Mouse (Mus musculus): ENCODE data around the gene Pald1. TPM values are rescaled to one million over a fixed set of nuclear protein-coding genes. Genes with fewer than 3 reads are reported as not detected.

Gene Pald1
- polyA plus RNA-seq, 1 experiment, result 8.9 TPM

- H3K79me3 ChIP-seq (ENCODE audit: low read depth), result no peaks in the 10 kb centered on the region
These were observed 22.6 kb upstream of the Pald1 start for GRCm38 (mm10) chr10:61405958-61406357.

GRCm38 (mm10) chr10:61402911-61403310 lies 19.6 kb upstream of the Pald1 start:
- H3ac ChIP-seq (ENCODE audit: control insufficient read depth, insufficient read length, low read depth), result no peak overlapping the region
- no peaks in the 10 kb centered on the region for H3K79me2 ChIP-seq (ENCODE audit: control insufficient read depth, insufficient read depth)
- H3K79me3 ChIP-seq (ENCODE audit: low read depth), result no peaks in the 10 kb centered on the region
- no peak for TF ChIP-seq MYOG (IDR thresholded peaks at IDR 0.05; ENCODE audit: control insufficient read depth, extremely low read depth, insufficient read length)
- TF ChIP-seq CTCF (IDR thresholded peaks at IDR 0.05; ENCODE audit: control insufficient read depth, insufficient read depth, insufficient read length), result no peak
- TF ChIP-seq CEBPB (IDR thresholded peaks at IDR 0.05; ENCODE audit: low read depth), result no peak
- no peak for TF ChIP-seq USF1 (IDR thresholded peaks at IDR 0.05; ENCODE audit: low read depth)
- no peak for TF ChIP-seq MAX (IDR thresholded peaks at IDR 0.05)
- TF ChIP-seq MYOD1 (IDR thresholded peaks at IDR 0.05; ENCODE audit: control insufficient read depth, insufficient read length, low read depth), result no peak
- no peak for TF ChIP-seq FOSL1 (IDR thresholded peaks at IDR 0.05; ENCODE audit: insufficient read depth, low read length, poor library complexity, severe bottlenecking)
- H3K4me3 ChIP-seq (ENCODE audit: insufficient read depth, poor library complexity, severe bottlenecking), result no peak overlapping the region
- H3K27me3 ChIP-seq (ENCODE audit: control insufficient read depth, insufficient read depth, insufficient read length), result peaks cover 13% of the 10 kb centered on the region
- H3K36me3 ChIP-seq (ENCODE audit: control insufficient read depth, insufficient read depth), result no peaks in the 10 kb centered on the region

More at GRCm38 (mm10) chr10:61405958-61406357, 22.6 kb upstream of the Pald1 start:
- Histone ChIP-seq H3K4me3 (ENCODE audit: insufficient read depth, poor library complexity, severe bottlenecking) (no peak overlapping the region), H3ac (ENCODE audit: control insufficient read depth, insufficient read length, low read depth) (no peak overlapping the region), H3K79me2 (ENCODE audit: control insufficient read depth, insufficient read depth) (no peaks in the 10 kb centered on the region), H3K27me3 (ENCODE audit: control insufficient read depth, insufficient read depth, insufficient read length) (peaks cover 13% of the 10 kb centered on the region), H3K36me3 (ENCODE audit: control insufficient read depth, insufficient read depth) (no peaks in the 10 kb centered on the region)
- TF ChIP-seq USF1 (IDR thresholded peaks at IDR 0.05; ENCODE audit: low read depth) (no peak), MYOD1 (IDR thresholded peaks at IDR 0.05; ENCODE audit: control insufficient read depth, insufficient read length, low read depth) (no peak), MYOG (IDR thresholded peaks at IDR 0.05; ENCODE audit: control insufficient read depth, extremely low read depth, insufficient read length) (no peak), CEBPB (IDR thresholded peaks at IDR 0.05; ENCODE audit: low read depth) (no peak), FOSL1 (IDR thresholded peaks at IDR 0.05; ENCODE audit: insufficient read depth, low read length, poor library complexity, severe bottlenecking) (no peak), CTCF (IDR thresholded peaks at IDR 0.05; ENCODE audit: control insufficient read depth, insufficient read depth, insufficient read length) (no peak), MAX (IDR thresholded peaks at IDR 0.05) (no peak)

- Histone ChIP-seq H3K4me3 (ENCODE audit: insufficient read depth, poor library complexity, severe bottlenecking) (no peak overlapping the region), H3K36me3 (ENCODE audit: control insufficient read depth, insufficient read depth) (no peaks in the 10 kb centered on the region), H3K27me3 (ENCODE audit: control insufficient read depth, insufficient read depth, insufficient read length) (peaks cover 13% of the 10 kb centered on the region), H3K79me2 (ENCODE audit: control insufficient read depth, insufficient read depth) (no peaks in the 10 kb centered on the region), H3K79me3 (ENCODE audit: low read depth) (no peaks in the 10 kb centered on the region), H3ac (ENCODE audit: control insufficient read depth, insufficient read length, low read depth) (no peak overlapping the region)
- no peak for TF ChIP-seq CTCF (IDR thresholded peaks at IDR 0.05; ENCODE audit: control insufficient read depth, insufficient read depth, insufficient read length)
- no peak for TF ChIP-seq MAX (IDR thresholded peaks at IDR 0.05)
- no peak for TF ChIP-seq CEBPB (IDR thresholded peaks at IDR 0.05; ENCODE audit: low read depth)
- TF ChIP-seq FOSL1 (IDR thresholded peaks at IDR 0.05; ENCODE audit: insufficient read depth, low read length, poor library complexity, severe bottlenecking), result no peak
- no peak for TF ChIP-seq MYOG (IDR thresholded peaks at IDR 0.05; ENCODE audit: control insufficient read depth, extremely low read depth, insufficient read length)
- TF ChIP-seq USF1 (IDR thresholded peaks at IDR 0.05; ENCODE audit: low read depth), result no peak
- TF ChIP-seq MYOD1 (IDR thresholded peaks at IDR 0.05; ENCODE audit: control insufficient read depth, insufficient read length, low read depth), result no peak
These were observed 19.1 kb upstream of the Pald1 start for GRCm38 (mm10) chr10:61402480-61402879.

- Histone ChIP-seq H3K79me3 (ENCODE audit: low read depth) (no peaks in the 10 kb centered on the region), H3K79me2 (ENCODE audit: control insufficient read depth, insufficient read depth) (no peaks in the 10 kb centered on the region), H3K36me3 (ENCODE audit: control insufficient read depth, insufficient read depth) (no peaks in the 10 kb centered on the region), H3K4me3 (ENCODE audit: insufficient read depth, poor library complexity, severe bottlenecking) (no peak overlapping the region), H3K27me3 (ENCODE audit: control insufficient read depth, insufficient read depth, insufficient read length) (peaks cover 5% of the 10 kb centered on the region), H3ac (ENCODE audit: control insufficient read depth, insufficient read length, low read depth) (no peak overlapping the region)
- TF ChIP-seq MYOG (IDR thresholded peaks at IDR 0.05; ENCODE audit: control insufficient read depth, extremely low read depth, insufficient read length) (no peak), MYOD1 (IDR thresholded peaks at IDR 0.05; ENCODE audit: control insufficient read depth, insufficient read length, low read depth) (no peak), MAX (IDR thresholded peaks at IDR 0.05) (no peak), CEBPB (IDR thresholded peaks at IDR 0.05; ENCODE audit: low read depth) (no peak)
These were observed 17.1 kb upstream of the Pald1 start for GRCm38 (mm10) chr10:61400407-61400806.

GRCm38 (mm10) chr10:61399156-61399734 lies 15.9 kb upstream of the Pald1 start:
- Histone ChIP-seq H3K79me3 (ENCODE audit: low read depth) (no peaks in the 10 kb centered on the region), H3ac (ENCODE audit: control insufficient read depth, insufficient read length, low read depth) (no peak overlapping the region), H3K4me3 (ENCODE audit: insufficient read depth, poor library complexity, severe bottlenecking) (no peak overlapping the region), H3K27me3 (ENCODE audit: control insufficient read depth, insufficient read depth, insufficient read length) (no peaks in the 10 kb centered on the region), H3K36me3 (ENCODE audit: control insufficient read depth, insufficient read depth) (no peaks in the 10 kb centered on the region), H3K79me2 (ENCODE audit: control insufficient read depth, insufficient read depth) (no peaks in the 10 kb centered on the region)
- TF ChIP-seq MAX (IDR thresholded peaks at IDR 0.05) (no peak), USF1 (IDR thresholded peaks at IDR 0.05; ENCODE audit: low read depth) (no peak), MYOD1 (IDR thresholded peaks at IDR 0.05; ENCODE audit: control insufficient read depth, insufficient read length, low read depth) (no peak), MYOG (IDR thresholded peaks at IDR 0.05; ENCODE audit: control insufficient read depth, extremely low read depth, insufficient read length) (no peak), CTCF (IDR thresholded peaks at IDR 0.05; ENCODE audit: control insufficient read depth, insufficient read depth, insufficient read length) (peak; percentile 87), FOSL1 (IDR thresholded peaks at IDR 0.05; ENCODE audit: insufficient read depth, low read length, poor library complexity, severe bottlenecking) (no peak)

- no peaks in the 10 kb centered on the region for H3K79me3 ChIP-seq (ENCODE audit: low read depth)
- H3ac ChIP-seq (ENCODE audit: control insufficient read depth, insufficient read length, low read depth), result no peak overlapping the region
- TF ChIP-seq CEBPB (IDR thresholded peaks at IDR 0.05; ENCODE audit: low read depth), result no peak
- no peak for TF ChIP-seq CTCF (IDR thresholded peaks at IDR 0.05; ENCODE audit: control insufficient read depth, insufficient read depth, insufficient read length)
- no peak for TF ChIP-seq MAX (IDR thresholded peaks at IDR 0.05)
- no peak for TF ChIP-seq MYOD1 (IDR thresholded peaks at IDR 0.05; ENCODE audit: control insufficient read depth, insufficient read length, low read depth)
- TF ChIP-seq MYOG (IDR thresholded peaks at IDR 0.05; ENCODE audit: control insufficient read depth, extremely low read depth, insufficient read length), result no peak
- TF ChIP-seq USF1 (IDR thresholded peaks at IDR 0.05; ENCODE audit: low read depth), result no peak
- no peak for TF ChIP-seq FOSL1 (IDR thresholded peaks at IDR 0.05; ENCODE audit: insufficient read depth, low read length, poor library complexity, severe bottlenecking)
- no peaks in the 10 kb centered on the region for H3K79me2 ChIP-seq (ENCODE audit: control insufficient read depth, insufficient read depth)
- H3K4me3 ChIP-seq (ENCODE audit: insufficient read depth, poor library complexity, severe bottlenecking), result no peak overlapping the region
- H3K36me3 ChIP-seq (ENCODE audit: control insufficient read depth, insufficient read depth), result no peaks in the 10 kb centered on the region
- no peaks in the 10 kb centered on the region for H3K27me3 ChIP-seq (ENCODE audit: control insufficient read depth, insufficient read depth, insufficient read length)
These were observed 14.8 kb upstream of the Pald1 start for GRCm38 (mm10) chr10:61398125-61398524.
